Mouse (Mus musculus): ENCODE measurements around the gene Rnf8. TPM values are rescaled to one million over a fixed set of nuclear protein-coding genes. Genes with fewer than 3 reads are reported as not detected.
"Not testable (repeated sequence)": the region's sequence is repeated elsewhere in the genome, so short reads cannot be mapped to it uniquely, and the experiment has no call there.

Rnf8 gene
- total RNA-seq (2015) (17.5 and 24.2 TPM in 2 replicates), total RNA-seq (2017) (28.1 and 31.8 TPM in 2 replicates)

DNA sequence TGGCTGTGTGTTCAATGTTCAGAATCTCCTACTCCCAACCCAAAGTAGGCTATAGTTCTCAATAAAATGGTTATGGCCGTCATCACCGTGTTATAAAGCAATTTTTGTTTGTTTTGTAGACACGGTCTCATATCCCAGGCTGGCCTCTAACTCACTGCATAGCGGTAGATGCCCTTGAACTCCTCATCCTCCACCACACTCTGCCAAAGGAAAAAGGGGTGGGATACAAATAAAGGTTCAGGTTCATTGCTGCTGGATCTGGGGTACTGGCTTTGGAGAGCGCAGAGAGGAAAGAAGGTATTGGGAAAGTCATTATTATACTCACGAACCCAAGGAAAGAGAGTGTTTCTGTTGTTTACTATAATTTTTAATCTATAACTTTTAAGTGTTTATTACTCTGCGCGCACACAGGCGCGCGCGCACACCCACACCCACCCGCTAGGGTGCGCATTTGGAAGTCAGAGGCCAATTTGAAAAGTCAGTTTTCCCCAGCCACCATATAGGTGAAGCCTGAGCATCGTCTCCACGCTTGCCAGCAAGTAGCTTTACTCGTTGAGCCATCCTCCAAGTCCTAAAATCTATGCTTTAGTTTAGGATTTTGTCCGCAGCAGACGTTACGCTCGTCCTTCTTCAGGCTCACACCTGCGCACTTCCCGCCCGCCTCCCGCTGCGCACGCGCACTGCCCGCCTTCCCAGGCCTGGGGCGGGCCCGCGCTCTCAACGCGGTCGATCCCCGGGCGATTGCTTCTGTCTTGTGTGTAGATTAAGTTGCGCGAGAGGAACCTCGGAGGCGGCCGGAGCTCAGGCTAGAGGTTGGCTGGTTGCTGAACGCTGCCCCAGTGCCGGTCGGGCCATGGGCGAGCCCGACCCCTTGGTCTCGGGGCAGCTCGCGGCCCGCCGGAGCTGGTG lies at the start of gene Rnf8, which contains the start of gene Gm28043:
Rnf8 (plus strand) TSS at position 676 of the 909 bp plus-strand sequence.
Gm28043 (plus strand) TSS at position 762 of the 909 bp plus-strand sequence.
- ATAC-seq (ENCODE audit: poor library complexity, severe bottlenecking), result peak; percentile 97

DNA sequence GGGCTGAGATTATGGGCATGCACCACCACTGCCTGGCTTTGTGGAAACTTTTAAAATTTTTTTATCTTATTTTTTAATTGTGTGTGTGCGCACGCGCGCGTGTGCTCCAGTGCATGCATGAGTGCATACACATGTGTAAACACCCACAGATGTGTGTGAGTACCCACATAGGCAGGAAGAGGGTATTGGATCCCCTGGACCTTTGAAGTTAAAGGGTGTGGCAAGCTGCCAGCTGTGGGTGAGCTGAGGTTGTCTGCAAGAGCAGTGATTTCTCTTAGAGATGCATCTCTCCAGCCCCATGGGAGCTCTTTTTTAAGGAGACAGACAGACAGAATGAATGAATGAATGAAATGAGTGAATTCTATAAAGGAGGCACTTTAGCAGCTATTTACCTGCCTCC lies 49.1 kb upstream of the Rnf8 start:
- no peak for ATAC-seq (ENCODE audit: poor library complexity, severe bottlenecking)

DNA sequence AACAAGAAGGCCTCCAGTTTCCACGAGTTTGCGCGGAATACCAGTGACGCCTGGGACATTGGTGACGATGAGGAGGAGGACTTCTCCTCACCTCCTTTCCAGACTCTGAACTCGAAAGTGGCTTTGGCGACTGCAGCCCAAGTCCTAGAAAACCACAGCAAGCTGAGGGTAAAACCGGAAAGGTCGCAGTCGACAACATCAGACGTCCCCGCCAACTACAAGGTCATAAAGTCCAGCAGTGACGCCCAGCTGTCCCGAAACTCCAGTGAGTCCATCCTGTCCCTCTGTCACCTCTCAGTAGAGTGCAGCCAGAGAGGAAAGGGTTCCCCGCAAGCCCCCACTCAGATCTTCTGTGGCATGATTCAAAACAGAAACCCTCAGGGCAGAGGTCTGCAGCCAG lies 46.2 kb upstream of the Rnf8 start:
- no peak for ATAC-seq (ENCODE audit: poor library complexity, severe bottlenecking)

DNA sequence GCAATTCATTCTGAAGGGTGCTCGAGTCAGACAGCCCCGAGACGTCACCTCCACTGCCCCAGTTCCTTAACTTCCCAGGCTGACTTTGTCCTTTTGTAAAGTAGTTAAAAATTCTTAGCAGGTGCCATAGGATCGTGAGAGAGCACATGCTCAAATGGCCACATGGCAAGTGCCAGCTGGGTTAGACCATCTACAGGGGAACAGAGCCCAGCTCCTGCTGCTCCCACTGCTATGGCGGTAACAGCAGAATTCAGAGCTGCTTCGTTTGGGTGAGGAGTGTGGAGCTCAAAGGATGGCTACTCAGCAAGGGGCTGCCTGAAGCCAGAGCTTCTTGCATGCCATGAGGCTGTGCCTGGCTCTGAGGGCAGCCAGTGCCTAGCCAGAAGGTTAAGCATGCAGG lies 44.8 kb upstream of the Rnf8 start:
- ATAC-seq (ENCODE audit: poor library complexity, severe bottlenecking), result no peak

DNA sequence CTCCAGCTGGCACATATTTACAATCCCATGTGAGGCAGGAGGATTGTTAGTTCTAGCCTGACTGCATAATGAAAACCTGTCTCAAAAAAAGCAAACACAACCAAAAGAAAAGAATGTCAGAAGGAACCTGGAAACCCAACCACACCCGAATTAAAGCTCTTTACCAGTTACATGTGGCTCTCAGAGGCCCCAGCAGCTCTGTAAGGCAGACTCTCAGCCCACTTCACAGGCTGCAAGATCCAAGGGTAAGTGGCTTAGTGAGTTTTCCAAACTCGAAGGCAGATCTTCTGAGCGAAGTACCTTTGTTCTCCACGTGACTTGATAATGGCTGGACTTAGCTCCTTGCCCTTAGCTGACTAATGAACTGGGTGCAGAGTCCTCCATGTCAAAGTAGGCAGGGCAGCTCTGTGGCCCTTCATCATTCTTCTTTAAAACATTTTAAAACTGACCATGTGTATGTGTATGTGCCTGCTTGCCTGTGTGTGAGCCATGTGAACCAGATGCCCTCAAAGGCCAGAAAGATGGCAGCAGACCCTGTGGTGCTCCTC lies 34.9 kb upstream of the Rnf8 start:
- no peak for ATAC-seq (ENCODE audit: poor library complexity, severe bottlenecking)

DNA sequence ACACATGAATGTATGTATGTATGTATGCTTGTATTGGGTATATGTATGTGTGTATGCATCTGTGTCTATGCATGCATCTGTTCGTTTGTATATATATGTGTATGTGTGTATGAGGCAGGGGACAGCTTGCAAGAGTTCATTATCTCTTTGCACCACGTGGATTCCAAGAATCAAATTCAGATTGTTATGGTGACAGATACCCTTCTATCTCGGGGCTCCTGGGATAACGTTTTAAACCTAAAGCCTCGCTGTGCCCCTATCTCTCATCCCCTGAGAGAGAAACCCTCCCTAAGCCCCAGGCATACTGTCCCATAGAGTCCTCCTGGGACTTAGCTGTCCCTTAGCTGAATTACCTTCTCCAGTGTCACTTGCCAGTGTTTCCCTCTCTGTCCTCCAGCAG lies 31.0 kb upstream of the Rnf8 start:
- ATAC-seq (ENCODE audit: poor library complexity, severe bottlenecking), result no peak

DNA sequence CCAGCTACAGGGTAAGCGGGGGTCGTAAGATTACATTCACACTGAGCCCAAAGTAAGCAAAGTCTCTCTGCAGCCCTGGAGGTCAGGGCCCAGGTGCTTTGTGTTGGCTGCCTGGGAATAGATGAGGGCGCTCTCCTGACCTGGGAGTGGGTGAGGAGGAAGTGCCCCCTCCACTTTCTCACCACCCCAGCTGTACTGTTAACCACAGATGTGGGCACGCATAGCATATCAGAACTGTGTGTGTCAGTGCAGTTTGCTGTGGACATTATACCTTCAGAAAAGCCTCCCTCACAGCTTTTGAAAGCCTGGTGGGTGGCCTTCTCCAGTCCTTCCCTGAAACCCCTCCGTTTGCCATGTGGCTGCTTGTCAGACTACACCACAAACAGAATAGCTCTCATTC lies 30.3 kb upstream of the Rnf8 start:
- peak; percentile 33 for ATAC-seq (ENCODE audit: poor library complexity, severe bottlenecking)

DNA sequence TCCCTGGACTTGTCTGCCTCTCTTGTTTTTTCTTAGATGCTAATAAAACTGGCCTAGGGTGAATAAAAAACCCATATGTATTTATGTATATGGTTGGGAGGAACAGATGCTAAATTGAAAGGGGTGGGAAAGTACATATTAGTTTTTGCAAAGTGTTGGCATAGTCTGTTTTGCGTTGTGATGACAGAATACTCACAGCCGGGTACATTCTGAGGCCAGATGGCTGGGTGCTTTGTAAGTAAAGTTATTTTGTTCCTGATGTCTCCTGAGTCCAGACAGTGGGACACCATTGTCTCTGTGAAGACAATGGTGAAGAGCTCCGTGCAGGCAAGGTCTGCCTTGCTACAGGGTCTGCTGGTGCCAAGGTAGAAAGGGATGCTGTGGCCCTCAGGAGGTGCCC lies 29.9 kb upstream of the Rnf8 start:
- no peak for ATAC-seq (ENCODE audit: poor library complexity, severe bottlenecking)

DNA sequence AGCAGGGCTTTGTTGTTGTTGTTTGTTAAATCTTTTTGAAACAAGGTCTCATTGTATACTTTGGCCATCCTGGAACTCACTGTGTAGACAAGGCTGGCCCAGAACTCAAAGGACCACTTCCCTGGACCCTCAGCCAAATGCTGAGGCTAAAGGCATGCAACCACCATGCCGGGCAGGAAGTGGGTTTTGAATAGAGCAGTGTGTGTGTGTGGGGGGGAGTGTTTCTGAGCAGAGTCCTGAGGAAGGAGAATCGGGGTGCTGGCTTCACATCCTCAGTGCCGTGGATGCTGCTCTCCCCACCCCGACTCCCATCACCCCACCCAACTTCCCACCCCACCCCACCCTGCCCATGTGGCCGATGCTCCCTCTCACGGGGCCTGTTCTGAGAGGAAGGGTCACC lies 29.1 kb upstream of the Rnf8 start:
- ATAC-seq (ENCODE audit: poor library complexity, severe bottlenecking), result no peak

DNA sequence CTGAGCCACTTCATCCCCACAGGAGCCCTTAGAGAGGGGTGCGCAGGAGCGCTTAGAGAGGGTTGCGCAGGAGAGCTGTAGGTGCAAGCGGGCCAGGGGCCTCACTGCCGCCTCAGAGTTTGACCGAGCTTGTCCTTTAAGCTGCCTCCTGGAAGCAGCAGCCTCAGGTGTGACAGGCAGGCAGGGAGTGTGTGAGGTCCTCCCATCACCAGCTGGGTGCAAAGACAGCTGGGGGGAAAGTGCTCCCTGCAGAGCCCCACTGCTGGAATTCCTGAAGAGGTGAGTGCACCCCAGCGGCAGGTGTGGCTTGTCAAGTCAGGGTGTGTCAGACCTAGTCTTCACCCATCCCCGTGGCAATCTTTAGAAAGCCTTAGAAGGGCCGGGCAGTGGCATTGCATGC lies 27.7 kb upstream of the Rnf8 start:
- no peak for ATAC-seq (ENCODE audit: poor library complexity, severe bottlenecking)

DNA sequence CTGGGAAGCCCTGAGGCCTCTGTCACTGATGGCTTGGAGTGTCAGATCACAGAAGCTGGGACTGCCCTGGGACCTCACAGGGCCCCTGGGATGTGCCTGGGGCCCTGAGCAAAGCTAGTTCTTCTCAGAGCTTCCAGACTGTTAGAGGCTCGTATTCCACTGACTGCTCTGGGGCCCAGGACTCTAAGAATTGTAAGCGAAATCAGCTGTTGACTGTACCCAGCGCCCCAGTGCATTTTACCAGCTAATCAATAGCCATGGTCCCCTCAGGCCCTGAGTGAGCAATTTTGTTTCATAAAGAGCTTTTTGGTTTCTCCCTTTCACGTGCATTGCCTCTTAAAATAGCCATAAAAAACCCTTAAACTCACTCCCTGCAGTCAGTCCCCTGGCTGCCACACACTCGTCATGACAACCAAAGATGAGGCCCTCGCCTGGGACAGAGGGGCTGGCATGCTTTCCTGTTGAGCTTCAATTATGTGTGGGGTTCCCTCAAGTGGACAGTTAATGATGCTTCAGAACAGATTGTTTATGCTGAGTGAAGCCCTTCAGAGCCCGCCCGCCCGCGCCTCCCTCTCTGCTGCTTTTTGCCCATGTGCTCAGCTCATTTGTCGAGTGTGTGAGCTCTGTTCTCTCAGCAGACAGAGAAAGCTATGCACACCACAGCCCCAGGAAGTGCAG lies 25.2 kb upstream of the Rnf8 start:
- no peak for ATAC-seq (ENCODE audit: poor library complexity, severe bottlenecking)

DNA sequence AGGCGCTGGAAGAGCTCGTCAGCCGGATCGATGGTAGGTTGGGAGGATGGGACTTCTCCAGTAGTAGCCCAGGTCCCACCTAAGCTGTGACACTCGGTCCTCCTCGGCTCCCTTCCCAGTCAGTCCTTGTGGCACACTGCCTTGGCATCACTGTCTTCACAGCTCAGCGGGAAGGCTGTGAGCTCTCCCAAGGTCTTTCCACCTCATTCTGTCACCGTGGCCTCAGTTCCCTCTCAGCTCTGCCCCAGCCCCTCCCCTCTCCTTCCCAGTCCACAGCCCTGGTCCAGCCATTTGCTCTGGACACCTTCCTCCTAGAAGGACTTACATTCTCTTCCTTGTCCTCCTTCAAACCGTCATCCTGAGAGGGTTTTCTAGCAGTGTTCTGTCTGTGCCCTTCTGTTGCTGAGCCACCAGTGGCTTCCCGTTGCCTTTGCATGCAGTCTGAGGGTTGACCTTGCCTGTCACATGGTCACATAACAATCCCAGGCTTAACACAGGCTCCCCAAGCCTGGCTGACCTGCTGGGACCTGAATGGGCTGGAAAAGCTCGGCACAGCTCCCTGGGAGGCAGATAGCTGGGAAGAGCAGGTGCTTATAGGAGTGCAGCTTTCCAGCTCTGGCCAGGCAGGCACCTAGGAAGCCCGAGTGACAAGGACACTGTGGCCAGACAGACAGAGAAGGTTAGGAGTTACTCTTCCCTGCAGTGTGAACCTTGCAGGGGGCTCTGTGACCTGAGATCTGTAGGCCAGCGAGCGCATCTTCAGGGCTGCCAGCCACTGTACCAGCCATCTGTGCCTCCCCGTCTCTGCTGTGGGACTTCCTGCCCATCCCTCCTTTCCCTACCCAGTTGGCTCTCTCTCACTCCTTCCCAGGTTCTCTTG lies 18.5 kb upstream of the Rnf8 start:
- no peak for ATAC-seq (ENCODE audit: poor library complexity, severe bottlenecking)

DNA sequence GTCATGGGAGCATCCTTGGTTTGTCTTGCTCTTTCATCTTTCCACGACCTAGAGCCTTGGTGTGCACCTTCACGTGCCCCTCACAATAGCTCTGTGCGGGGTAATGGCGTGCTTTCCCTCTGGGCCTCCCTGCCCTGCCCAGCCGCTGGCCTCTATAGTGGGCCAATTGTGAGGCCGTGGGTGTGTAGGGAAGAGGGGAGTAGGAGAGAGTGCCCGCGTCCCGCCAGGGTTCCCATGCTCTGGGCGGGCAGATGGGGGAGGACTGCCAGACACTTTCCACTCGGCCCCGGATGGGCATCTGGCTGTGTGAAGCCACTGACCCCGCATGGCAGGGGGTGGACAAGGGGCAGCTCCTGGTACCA lies 17.8 kb upstream of the Rnf8 start:
- no peak for ATAC-seq (ENCODE audit: poor library complexity, severe bottlenecking)

DNA sequence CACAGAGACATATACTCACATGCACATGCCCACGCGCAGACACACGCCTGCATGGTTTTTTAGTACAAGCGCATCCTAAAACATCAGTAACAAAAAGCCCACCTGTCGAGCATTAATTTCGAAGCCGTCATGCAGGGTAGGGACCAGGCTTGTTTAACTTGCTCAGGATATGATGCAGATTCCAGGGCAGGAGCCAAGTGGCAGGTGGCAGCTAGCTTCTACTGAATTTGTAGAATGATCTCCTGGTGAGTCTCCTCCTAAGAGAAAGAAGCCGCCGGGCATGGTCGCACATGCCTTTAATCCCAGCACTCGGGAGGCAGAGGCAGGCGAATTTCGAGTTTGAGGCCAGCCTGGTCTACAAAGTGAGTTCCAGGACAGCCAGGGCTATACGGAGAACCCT lies 15.5 kb upstream of the Rnf8 start:
- no peak for ATAC-seq (ENCODE audit: poor library complexity, severe bottlenecking)

DNA sequence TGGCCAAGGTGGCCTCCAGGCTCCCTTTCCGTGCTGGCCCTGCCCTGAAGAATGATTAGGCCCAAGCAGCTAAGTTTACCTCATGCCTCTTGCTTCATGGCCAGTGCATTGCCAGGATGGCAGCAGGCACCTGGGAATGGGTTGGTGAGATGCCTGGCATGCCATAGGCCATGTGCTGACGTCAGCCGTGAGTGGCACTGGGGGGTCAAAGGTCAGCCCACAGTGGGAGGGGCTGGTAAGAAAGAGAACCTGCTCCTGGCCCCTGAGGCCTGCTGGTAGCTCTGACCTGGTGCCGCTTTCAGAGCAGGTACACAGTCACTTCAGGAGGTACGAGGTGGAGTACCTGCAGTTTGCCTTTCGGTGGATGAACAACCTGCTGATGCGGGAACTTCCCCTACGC lies 15.1 kb upstream of the Rnf8 start:
- ATAC-seq (ENCODE audit: poor library complexity, severe bottlenecking), result no peak

DNA sequence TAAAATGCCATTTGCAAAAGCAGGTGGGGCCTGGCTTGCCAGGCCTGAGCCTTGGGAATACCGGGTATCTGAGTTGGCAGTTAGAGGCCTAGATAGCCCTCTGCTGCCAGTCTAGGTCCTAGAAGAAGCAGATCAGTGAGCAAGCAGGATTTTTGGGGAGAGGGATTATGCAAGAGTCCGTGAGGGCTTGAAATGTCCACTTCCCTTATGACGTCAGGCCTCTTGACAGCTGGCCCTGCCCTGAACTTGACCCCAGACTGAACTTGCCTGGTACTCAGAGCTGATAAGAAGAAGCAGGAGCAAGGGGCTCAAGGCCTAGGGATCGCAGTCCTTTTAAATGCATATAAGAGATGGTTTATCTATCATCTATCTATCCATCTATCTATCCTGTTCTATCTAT lies 13.2 kb upstream of the Rnf8 start:
- peak; percentile 97 for ATAC-seq (ENCODE audit: poor library complexity, severe bottlenecking)

DNA sequence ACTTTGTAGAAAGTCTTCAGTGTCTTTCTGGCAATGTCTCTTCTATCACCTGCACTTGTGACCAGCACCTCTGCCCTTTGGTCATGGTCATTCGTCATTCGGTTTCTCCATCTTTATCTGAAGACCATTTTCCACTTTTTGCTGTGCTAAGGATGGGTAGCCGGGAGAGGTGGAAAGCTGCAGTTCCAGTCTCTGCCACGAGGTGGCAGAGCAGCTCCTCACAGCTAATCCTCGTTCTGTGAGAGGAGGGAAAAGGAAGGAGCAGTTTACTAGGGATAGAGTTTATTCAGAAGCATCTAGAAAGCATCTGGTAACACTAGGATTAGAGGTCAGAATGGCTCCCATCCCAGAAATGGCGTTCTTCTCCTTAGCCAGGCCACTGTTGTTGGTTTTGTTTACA lies 11.3 kb upstream of the Rnf8 start:
- ATAC-seq (ENCODE audit: poor library complexity, severe bottlenecking), result peak; percentile 68

DNA sequence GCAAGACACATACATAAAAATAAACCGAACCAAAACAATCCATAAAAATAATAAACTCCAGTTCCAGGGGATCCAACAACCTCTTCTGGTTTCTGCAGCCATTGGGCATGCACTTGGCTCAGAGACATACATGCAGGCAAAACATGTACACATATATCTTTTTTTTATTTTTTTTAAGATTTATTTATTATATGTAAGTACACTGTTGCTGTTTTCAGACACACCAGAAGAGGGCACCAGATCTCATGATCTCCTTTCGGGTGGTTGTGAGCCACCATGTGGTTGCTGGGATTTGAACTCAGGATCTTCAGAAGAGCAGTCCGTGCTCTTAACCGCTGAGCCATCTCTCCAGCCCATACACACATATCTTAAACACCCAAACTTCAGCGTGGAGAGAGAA lies 1.1 kb upstream of the Rnf8 start:
- ATAC-seq (ENCODE audit: poor library complexity, severe bottlenecking), result not testable (repeated sequence)

DNA sequence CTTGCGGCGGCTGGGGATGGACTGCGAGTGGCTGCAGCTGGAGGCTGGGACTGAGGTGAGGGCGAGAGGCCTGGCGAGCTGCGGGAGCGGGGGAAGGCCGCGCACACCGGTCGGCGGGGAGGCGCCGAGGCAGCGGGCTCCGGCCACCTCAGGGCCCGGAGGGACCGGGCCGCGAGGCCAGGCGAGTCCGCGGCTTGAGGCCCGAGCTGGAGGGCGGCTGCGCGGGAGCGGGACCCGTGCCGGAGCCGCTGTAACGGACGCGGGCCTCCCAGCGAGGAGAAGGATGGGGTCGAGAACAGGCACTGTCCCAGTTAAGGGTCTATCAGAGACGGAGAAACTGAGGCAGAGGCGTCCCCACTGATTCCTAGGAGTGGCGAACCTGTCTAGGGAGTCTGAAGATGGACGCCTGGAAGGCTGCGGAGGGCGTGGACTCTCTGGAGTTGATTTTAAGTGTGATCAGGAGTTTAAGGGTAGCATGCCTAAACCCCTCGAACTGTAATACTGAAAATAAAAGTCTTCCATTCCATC lies 498 bp downstream of the Rnf8 start:
- no peak; the same call in 1 of the 2 replicates for ATAC-seq (ENCODE audit: poor library complexity, severe bottlenecking)

DNA sequence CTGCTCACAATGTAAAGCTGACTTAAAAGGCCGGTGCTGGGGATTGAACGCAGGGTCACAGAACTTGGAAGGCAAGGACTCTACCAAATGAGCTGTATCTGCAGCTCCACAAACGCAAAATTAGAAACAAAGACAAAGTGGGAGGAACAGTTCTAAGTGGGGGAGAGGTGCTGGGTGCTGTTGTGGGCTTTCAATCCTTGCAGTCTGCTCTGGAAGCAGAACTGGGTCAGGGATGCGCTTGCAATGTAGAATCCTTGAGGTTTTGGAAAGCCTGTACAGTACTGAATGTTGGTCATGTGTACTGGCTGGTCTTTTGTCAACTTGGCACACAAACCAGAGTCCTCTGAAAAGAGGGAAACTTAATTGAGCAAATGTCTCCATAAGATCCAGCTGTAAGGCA lies 1.0 kb downstream of the Rnf8 start:
- no peak for ATAC-seq (ENCODE audit: poor library complexity, severe bottlenecking)

DNA sequence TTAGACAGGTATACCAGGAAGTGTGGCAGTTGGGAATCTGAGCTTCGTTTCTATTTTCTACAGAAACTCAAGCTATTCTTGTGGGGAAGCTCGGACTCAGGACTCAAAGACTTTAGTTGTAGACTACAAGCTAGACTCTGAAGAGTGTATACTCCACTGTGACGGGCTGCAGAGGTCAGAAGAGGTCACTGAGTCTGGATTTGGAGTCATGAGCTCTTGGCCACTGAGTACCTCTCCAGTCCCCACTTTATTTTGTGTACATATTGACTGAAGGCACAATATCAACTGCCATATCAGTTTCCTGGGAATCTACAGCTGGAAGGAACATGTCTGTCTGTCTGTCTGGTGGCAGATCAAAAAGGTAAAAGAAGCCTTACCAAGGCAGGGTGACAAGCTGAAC lies 4.6 kb downstream of the Rnf8 start:
- no peak for ATAC-seq (ENCODE audit: poor library complexity, severe bottlenecking)
